Mouse (Mus musculus) liver, embryonic 14.5 days (tissue): ENCODE measurements at regions not wholly inside any gene's neighbourhood (a gene's known extent, or its start where the extent isn't known, plus 50 kb on each side); places are given as distances from the start of the nearest gene placed in this dataset.

Experiments used
- CTCF ChIP-seq: IDR thresholded peaks from 2 replicates; pipeline ENCODE4 v1.5.1; 2016; ENCODE audit warnings: antibody characterized with exemption, low read depth, control low read depth
- EP300 ChIP-seq: IDR thresholded peaks from 2 replicates; pipeline ENCODE4 v1.6.1; 2016; ENCODE audit warnings: antibody characterized with exemption, low read depth

GRCm38 (mm10) chr4:125782346-125782745 lies 242.0 kb upstream of the Csf3r start:
- TF ChIP-seq CTCF (no peak), EP300 (no peak)
